Mouse (Mus musculus): ENCODE results near the gene Adprhl1. TPM values are rescaled to one million over a fixed set of nuclear protein-coding genes. Genes with fewer than 3 reads are reported as not detected.

Gene Adprhl1
- total and polyA plus RNA-seq, 3 experiments, result not detected

DNA sequence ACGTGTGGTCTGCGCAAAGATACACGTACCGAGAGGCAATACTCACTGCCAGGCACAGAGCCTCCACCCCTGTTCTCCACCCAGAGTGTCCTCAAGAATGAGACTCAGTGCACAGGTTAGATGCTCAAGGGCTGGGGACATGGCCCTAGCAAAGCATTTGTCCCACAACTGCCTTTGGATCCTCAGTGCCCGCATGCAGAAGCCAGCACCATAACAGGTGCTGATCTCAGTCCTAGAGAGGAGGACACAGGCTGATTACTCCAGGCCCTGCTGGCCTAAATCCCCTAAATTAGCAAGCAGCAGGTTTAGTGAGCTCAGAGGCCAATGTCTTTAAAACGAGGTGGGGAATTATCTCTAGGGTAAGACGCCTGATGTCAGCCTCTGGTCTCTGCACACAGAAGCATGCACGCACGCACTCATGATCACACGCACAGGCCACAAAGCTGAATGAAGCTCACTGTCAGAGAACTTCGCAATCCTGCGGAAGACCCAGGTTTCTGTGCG lies 65.9 kb downstream of the Adprhl1 start:
- dilution Hi-C loops (cut with MboI; ENCODE audit: extremely low pct_ligation_motif_present, extremely low pct_unique_long_range_greater_than_20kb, low sequenced_read_pairs), result no loop called here
- no peak overlapping the region for H3K9ac ChIP-seq (ENCODE audit: insufficient read depth, low read depth)
- no peak overlapping the region for H3K4me3 ChIP-seq (replicated peaks in 1 of 3; ENCODE audit: low read depth in 2 of 3, low read length in 2 of 3, poor library complexity in 1 of 3)
- H3K79me2 ChIP-seq (replicated peaks; ENCODE audit: control insufficient read depth, extremely low read depth, insufficient read depth, poor library complexity, severe bottlenecking), result no peaks in the 10 kb centered on the region
- in situ Hi-C loops (cut with MboI; ENCODE audit: low pct_ligation_motif_present, low pct_unique_long_range_greater_than_20kb, low sequenced_read_pairs), result no loop called here
- H3K36me3 ChIP-seq (replicated peaks in 1 of 2; ENCODE audit: control insufficient read depth in 1 of 2, insufficient read depth in 1 of 2, low read length in 1 of 2), result no peaks in the 10 kb centered on the region
- peaks cover 93% of the 10 kb centered on the region for H3K27me3 ChIP-seq (replicated peaks)
- no peak for TF ChIP-seq E2F4 (IDR thresholded peaks at IDR 0.05; ENCODE audit: insufficient replicate concordance, low read depth, low read length)
- no peak for TF ChIP-seq KAT2A (IDR thresholded peaks at IDR 0.05; ENCODE audit: insufficient replicate concordance, low read length)
- no peak for TF ChIP-seq CHD1 (IDR thresholded peaks at IDR 0.05; ENCODE audit: low read depth, low read length)
- no peak for TF ChIP-seq MAX (IDR thresholded peaks at IDR 0.05; ENCODE audit: low read length)
- TF ChIP-seq MAFK (IDR thresholded peaks at IDR 0.05; ENCODE audit: insufficient replicate concordance, low read length), result no peak
- no peak overlapping the region for H3K4me2 ChIP-seq (ENCODE audit: insufficient read depth, low read depth, poor library complexity, severe bottlenecking)
- no peaks in the 10 kb centered on the region for H3K4me1 ChIP-seq (ENCODE audit: control insufficient read depth in 1 of 2, insufficient read depth in 2 of 2)
- no peaks in the 10 kb centered on the region for H3K9me3 ChIP-seq (replicated peaks; ENCODE audit: low read length)
- DNase-seq (ENCODE audit: extremely low read depth), result no peak
- no peak overlapping the region for H3K27ac ChIP-seq (ENCODE audit: insufficient read depth, low read depth)

DNA sequence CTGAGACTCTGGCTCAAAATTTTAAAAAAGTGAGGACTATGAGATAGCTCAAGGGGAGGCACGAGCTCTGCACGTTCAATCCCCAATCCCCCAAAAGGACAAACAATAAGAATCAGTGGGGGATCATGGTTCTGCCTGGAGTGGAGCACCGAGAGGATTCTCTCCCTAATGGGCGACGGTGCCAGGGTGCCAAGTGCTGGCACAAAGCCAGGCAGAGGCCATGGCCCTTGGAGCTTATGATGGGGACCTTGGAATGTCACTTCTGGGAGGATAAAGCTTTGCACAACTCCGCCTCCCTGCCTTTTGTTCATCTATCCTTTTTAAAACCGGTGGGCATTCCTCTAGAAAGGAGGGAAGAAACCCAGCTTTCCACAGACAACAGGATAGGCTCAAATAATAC lies 66.3 kb downstream of the Adprhl1 start:
- H3K27me3 ChIP-seq (replicated peaks), result peaks cover 92% of the 10 kb centered on the region
- no peak overlapping the region for H3K4me2 ChIP-seq (ENCODE audit: insufficient read depth, low read depth, poor library complexity, severe bottlenecking)
- no peak overlapping the region for H3K9ac ChIP-seq (ENCODE audit: insufficient read depth, low read depth)
- H3K79me2 ChIP-seq (replicated peaks; ENCODE audit: control insufficient read depth, extremely low read depth, insufficient read depth, poor library complexity, severe bottlenecking), result no peaks in the 10 kb centered on the region
- no peak for DNase-seq (ENCODE audit: extremely low read depth)
- no peak overlapping the region for H3K27ac ChIP-seq (ENCODE audit: insufficient read depth, low read depth)
- H3K9me3 ChIP-seq (replicated peaks; ENCODE audit: low read length), result no peaks in the 10 kb centered on the region
- H3K4me1 ChIP-seq (ENCODE audit: control insufficient read depth in 1 of 2, insufficient read depth in 2 of 2), result no peaks in the 10 kb centered on the region
- dilution Hi-C loops (cut with MboI; ENCODE audit: extremely low pct_ligation_motif_present, extremely low pct_unique_long_range_greater_than_20kb, low sequenced_read_pairs), result no loop called here
- in situ Hi-C loops (cut with MboI; ENCODE audit: low pct_ligation_motif_present, low pct_unique_long_range_greater_than_20kb, low sequenced_read_pairs), result no loop called here
- no peaks in the 10 kb centered on the region for H3K36me3 ChIP-seq (replicated peaks in 1 of 2; ENCODE audit: control insufficient read depth in 1 of 2, insufficient read depth in 1 of 2, low read length in 1 of 2)
- H3K4me3 ChIP-seq (replicated peaks in 1 of 3; ENCODE audit: low read depth in 2 of 3, low read length in 2 of 3, poor library complexity in 1 of 3), result no peak overlapping the region
- TF ChIP-seq SIN3A (IDR thresholded peaks at IDR 0.05; ENCODE audit: low read length) (no peak), POLR2AphosphoS2 (IDR thresholded peaks at IDR 0.05; ENCODE audit: low read depth, low read length) (no peak), USF2 (conservative IDR thresholded peaks at IDR 0.05; ENCODE audit: low read depth, low read length) (no peak), BHLHE40 (IDR thresholded peaks at IDR 0.05; ENCODE audit: low read depth, low read length) (no peak), USF1 (IDR thresholded peaks at IDR 0.05; ENCODE audit: low read depth, low read length) (no peak), ZKSCAN1 (IDR thresholded peaks at IDR 0.05; ENCODE audit: borderline replicate concordance, low read depth, low read length) (no peak), HCFC1 (IDR thresholded peaks at IDR 0.05; ENCODE audit: low read depth, low read length) (no peak), NRF1 (IDR thresholded peaks at IDR 0.05; ENCODE audit: low read depth, low read length) (no peak), MAZ (IDR thresholded peaks at IDR 0.05; ENCODE audit: low read depth, low read length) (no peak), PAX5 (IDR thresholded peaks at IDR 0.05; ENCODE audit: low read length) (no peak), MEF2A (IDR thresholded peaks at IDR 0.05; ENCODE audit: borderline replicate concordance, low read depth, low read length) (no peak), JUND (conservative IDR thresholded peaks at IDR 0.05; ENCODE audit: low read depth, low read length) (no peak), CHD1 (IDR thresholded peaks at IDR 0.05; ENCODE audit: low read depth, low read length) (no peak), TCF12 (IDR thresholded peaks at IDR 0.05; ENCODE audit: low read depth, low read length) (no peak), EP300 (IDR thresholded peaks at IDR 0.05; ENCODE audit: low read length) (no peak), ZC3H11A (IDR thresholded peaks at IDR 0.05; ENCODE audit: low read depth, low read length) (no peak), RAD21 (IDR thresholded peaks at IDR 0.05; ENCODE audit: low read depth, low read length) (no peak), RCOR1 (conservative IDR thresholded peaks at IDR 0.05; ENCODE audit: low read depth, low read length) (no peak)

Measured in CH12.LX (cell line).